Mouse (Mus musculus): ENCODE measurements at regions not wholly inside any gene's neighbourhood (a gene's known extent, or its start where the extent isn't known, plus 50 kb on each side); places are given as distances from the start of the nearest gene placed in this dataset.
"Not testable (repeated sequence)": the region's sequence is repeated elsewhere in the genome, so short reads cannot be mapped to it uniquely, and the experiment has no call there.

DNA sequence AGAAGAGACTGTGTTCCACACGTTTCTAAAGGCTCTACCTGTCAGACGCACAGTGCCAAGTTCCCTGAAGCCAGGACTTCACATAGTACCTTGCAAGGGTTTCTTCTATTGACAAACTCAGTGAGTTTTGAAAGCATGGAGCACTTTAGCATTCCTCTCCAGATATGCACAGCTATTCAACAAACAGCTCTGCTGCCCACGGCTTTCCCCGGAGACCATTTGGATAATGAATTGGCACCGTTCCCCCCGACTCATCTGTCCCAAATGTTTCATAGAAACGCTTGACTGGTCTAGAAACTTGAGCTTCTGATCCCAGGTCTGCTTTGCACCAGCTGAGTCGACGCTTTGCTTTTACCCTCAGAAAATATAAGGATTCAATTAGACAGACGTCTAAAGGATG is 162.2 kb upstream of the St6galnac5 start:
- Histone ChIP-seq H3K36me3 (ENCODE audit: poor library complexity, severe bottlenecking) (no peaks in the 10 kb centered on the region), H3K4me1 (peaks cover 9% of the 10 kb centered on the region; the same call in 1 of the 2 replicates), H3K9ac (no peak overlapping the region), H3K27me3 (no peaks in the 10 kb centered on the region), H3K27ac (no peak overlapping the region), H3K4me3 (no peak overlapping the region), H3K9me3 (replicated peaks) (no peaks in the 10 kb centered on the region), H3K4me2 (no peak overlapping the region)
- WGBS, result 73% methylated on average over 10 of the region's 10 CpGs
- ATAC-seq, result no peak

GRCm38 (mm10) chr3:153140985-153141384 is 158.9 kb upstream of the St6galnac5 start:
- H3K4me2 ChIP-seq, result no peak overlapping the region
- H3K27me3 ChIP-seq, result no peaks in the 10 kb centered on the region
- ATAC-seq, result no peak
- H3K9ac ChIP-seq, result no peak overlapping the region
- no peak overlapping the region for H3K4me3 ChIP-seq
- H3K27ac ChIP-seq, result no peak overlapping the region
- H3K9me3 ChIP-seq (replicated peaks), result no peaks in the 10 kb centered on the region
- H3K4me1 ChIP-seq, result peaks cover 9% of the 10 kb centered on the region; the same call in 1 of the 2 replicates
- WGBS, result 52% methylated on average over 5 of the region's 5 CpGs
- no peaks in the 10 kb centered on the region for H3K36me3 ChIP-seq (ENCODE audit: poor library complexity, severe bottlenecking)

DNA sequence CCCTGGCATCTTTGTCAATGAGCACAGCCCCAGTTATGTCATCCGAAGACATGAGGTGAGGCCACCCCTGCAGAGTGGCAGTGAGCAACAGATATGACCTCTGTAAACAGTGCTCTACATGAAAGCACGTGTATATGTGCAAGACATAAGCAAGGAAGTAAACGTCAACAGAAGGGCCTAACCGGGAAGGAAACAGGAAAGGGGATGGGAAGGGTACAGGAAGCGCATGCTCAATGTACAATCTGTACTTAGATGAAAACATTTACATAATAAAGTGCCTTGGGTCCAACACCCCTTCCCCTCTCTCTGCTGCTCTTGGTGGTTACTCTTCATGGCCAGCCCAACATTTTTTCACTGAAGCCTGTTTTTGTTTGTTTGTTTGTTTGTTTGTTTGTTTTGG is 143.3 kb upstream of the St6galnac5 start:
- no peak overlapping the region for H3K4me2 ChIP-seq
- H3K9ac ChIP-seq, result no peak overlapping the region
- H3K27me3 ChIP-seq, result no peaks in the 10 kb centered on the region
- H3K4me1 ChIP-seq, result no peaks in the 10 kb centered on the region
- no peak overlapping the region for H3K4me3 ChIP-seq
- H3K9me3 ChIP-seq (replicated peaks), result no peaks in the 10 kb centered on the region
- H3K36me3 ChIP-seq (ENCODE audit: poor library complexity, severe bottlenecking), result no peaks in the 10 kb centered on the region
- no peak for ATAC-seq
- no peak overlapping the region for H3K27ac ChIP-seq
- 89% methylated on average over 5 of the region's 5 CpGs for WGBS

GRCm38 (mm10) chr3:153121934-153122333 is 139.9 kb upstream of the St6galnac5 start:
- peak; percentile 38; the same call in 1 of the 2 replicates for ATAC-seq

DNA sequence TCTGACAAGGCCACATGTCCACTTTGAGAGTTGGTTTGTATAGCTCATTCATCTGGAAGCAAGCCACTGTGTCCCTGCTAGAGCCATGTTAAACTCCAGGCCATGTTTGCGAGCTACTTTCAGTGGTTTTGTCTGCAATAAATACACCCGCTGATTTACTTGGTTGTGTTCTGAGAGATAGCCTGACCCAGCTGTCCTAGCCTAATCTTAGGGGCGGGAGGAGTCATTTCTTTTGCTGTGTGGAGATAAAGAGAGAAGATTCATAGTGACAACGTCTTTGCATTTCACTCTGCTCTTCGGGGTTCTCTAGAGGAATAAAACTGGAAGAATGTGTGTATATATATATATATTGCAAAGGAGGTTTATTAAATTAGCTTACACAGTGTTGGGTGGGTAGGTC is 137.1 kb upstream of the St6galnac5 start:
- H3K9me3 ChIP-seq (replicated peaks), result no peaks in the 10 kb centered on the region
- H3K4me3 ChIP-seq, result no peak overlapping the region
- no peak overlapping the region for H3K9ac ChIP-seq
- H3K4me1 ChIP-seq, result no peaks in the 10 kb centered on the region
- 91% methylated on average over 5 of the region's 5 CpGs for WGBS
- H3K27me3 ChIP-seq, result no peaks in the 10 kb centered on the region
- no peak overlapping the region for H3K27ac ChIP-seq
- ATAC-seq, result no peak
- H3K4me2 ChIP-seq, result no peak overlapping the region
- no peaks in the 10 kb centered on the region for H3K36me3 ChIP-seq (ENCODE audit: poor library complexity, severe bottlenecking)

More at GRCm38 (mm10) chr3:153121934-153122333, 139.9 kb upstream of the St6galnac5 start:
- Histone ChIP-seq H3K27me3 (no peaks in the 10 kb centered on the region), H3K9ac (no peak overlapping the region), H3K27ac (no peak overlapping the region), H3K4me1 (no peaks in the 10 kb centered on the region), H3K36me3 (ENCODE audit: poor library complexity, severe bottlenecking) (no peaks in the 10 kb centered on the region), H3K4me3 (no peak overlapping the region), H3K9me3 (replicated peaks) (no peaks in the 10 kb centered on the region), H3K4me2 (no peak overlapping the region)
- 85% methylated on average over 10 of the region's 10 CpGs for WGBS

DNA sequence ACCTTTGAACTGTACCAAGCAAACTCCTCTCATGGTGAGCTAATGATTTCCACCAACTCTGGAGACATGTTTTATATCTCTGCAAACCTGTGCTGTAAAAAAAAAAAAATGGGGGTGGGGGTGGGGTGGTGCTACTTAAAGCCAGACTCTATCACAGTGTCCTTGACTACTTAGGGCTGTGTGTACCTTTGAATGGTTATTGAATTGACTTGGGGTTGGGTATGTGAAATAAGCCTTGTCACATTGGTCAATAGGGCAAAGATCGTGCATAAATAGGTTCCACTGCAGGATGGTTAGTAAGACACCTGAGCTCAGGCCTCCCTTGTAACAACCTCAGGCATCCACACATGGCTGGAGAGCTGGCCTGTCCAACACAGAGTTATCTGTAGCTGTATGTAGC is 136.6 kb upstream of the St6galnac5 start:
- H3K4me2 ChIP-seq, result no peak overlapping the region
- ATAC-seq, result no peak
- H3K27ac ChIP-seq, result no peak overlapping the region
- no peaks in the 10 kb centered on the region for H3K4me1 ChIP-seq
- no peaks in the 10 kb centered on the region for H3K9me3 ChIP-seq (replicated peaks)
- WGBS, result 85% methylated on average over 1 of the region's 1 CpGs
- H3K27me3 ChIP-seq, result no peaks in the 10 kb centered on the region
- H3K4me3 ChIP-seq, result no peak overlapping the region
- no peak overlapping the region for H3K9ac ChIP-seq
- no peaks in the 10 kb centered on the region for H3K36me3 ChIP-seq (ENCODE audit: poor library complexity, severe bottlenecking)

DNA sequence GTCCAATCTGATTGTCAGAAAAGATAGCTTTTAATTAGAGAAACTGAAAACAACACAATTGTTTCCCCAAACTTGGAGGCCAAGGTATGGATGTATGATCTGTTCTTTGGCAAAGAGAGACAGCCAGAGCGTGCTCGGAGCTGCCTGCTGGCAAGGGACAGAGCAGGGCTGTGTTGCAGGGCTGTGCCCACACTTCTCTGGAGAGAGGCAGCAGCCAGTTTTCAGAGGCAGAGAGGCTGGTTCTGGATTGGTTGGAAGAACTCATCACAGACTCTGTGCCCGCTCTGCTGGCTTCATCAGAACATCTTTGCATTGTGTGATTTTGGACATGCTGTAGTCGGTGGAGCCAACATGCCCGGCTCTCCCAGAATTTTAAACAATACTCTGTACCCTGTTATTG is 123.5 kb upstream of the St6galnac5 start:
- Histone ChIP-seq H3K9me3 (replicated peaks) (peaks cover 3% of the 10 kb centered on the region; the same call in 1 of the 2 replicates), H3K27ac (no peak overlapping the region), H3K36me3 (ENCODE audit: poor library complexity, severe bottlenecking) (no peaks in the 10 kb centered on the region), H3K4me2 (no peak overlapping the region), H3K9ac (no peak overlapping the region), H3K27me3 (no peaks in the 10 kb centered on the region), H3K4me1 (no peaks in the 10 kb centered on the region), H3K4me3 (no peak overlapping the region)
- ATAC-seq, result no peak
- WGBS, result 84% methylated on average over 5 of the region's 5 CpGs

GRCm38 (mm10) chr3:153090572-153090971 is 108.5 kb upstream of the St6galnac5 start:
- H3K27ac ChIP-seq; H3K27me3 ChIP-seq; H3K4me2 ChIP-seq; ATAC-seq; H3K4me1 ChIP-seq; H3K9ac ChIP-seq; H3K36me3 ChIP-seq (ENCODE audit: poor library complexity, severe bottlenecking); H3K4me3 ChIP-seq; H3K9me3 ChIP-seq (replicated peaks): not testable (repeated sequence)
- 91% methylated on average over 4 of the region's 4 CpGs for WGBS

DNA sequence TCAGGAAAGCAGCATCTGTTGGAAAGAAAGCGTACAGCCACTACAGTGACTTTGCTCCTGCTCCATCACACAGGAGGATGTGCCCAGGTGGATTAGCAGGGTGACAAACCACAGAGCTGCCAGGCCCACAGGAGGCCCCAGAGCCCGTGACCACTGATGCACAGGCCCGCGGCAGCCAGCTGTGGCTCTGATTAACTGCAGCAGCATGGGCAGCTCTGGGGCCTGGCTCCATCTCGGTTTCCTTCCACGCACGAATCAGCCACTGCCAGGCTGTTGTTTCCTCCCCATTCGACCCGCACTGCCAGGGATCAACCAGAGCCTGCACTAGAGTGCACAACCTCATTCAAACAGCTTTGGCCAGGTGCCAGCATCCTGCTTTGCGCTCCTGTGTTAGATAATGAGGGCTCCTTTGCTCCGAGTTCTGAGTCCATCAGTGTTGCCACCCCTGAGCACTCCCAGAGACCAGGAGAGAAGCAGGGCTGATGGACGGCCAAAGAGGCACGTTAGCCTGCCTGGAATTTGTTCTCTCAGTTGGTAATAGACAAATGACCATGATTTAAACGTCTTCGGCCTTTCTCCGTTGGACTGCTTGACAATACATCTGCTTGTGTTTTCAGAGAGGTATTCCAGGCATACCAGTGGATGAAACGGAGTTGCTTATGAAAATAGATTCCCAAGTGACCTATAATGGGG is 103.2 kb upstream of the St6galnac5 start:
- peak; percentile 77 for ATAC-seq
- peak overlapping the region; percentile 57 for H3K4me2 ChIP-seq
- H3K9me3 ChIP-seq (replicated peaks), result no peaks in the 10 kb centered on the region
- H3K4me1 ChIP-seq, result peaks cover 28% of the 10 kb centered on the region
- H3K27me3 ChIP-seq, result peaks cover 14% of the 10 kb centered on the region
- peak overlapping the region; percentile 30; the same call in 1 of the 2 replicates for H3K9ac ChIP-seq
- H3K36me3 ChIP-seq (ENCODE audit: poor library complexity, severe bottlenecking), result no peaks in the 10 kb centered on the region
- H3K4me3 ChIP-seq, result peak overlapping the region; percentile 14; the same call in 1 of the 2 replicates
- peak overlapping the region; percentile 89 for H3K27ac ChIP-seq
- 12% methylated on average over 17 of the region's 17 CpGs for WGBS

- no peaks in the 10 kb centered on the region for H3K36me3 ChIP-seq (ENCODE audit: poor library complexity, severe bottlenecking)
- 0 out of 2 replicates have a peak overlapping the region, but pooled peaks have one; percentile 14 for H3K4me3 ChIP-seq
- H3K4me1 ChIP-seq, result peaks cover 28% of the 10 kb centered on the region
- H3K4me2 ChIP-seq, result peak overlapping the region; percentile 57
- H3K27ac ChIP-seq, result peak overlapping the region; percentile 89
- peak overlapping the region; percentile 30; the same call in 1 of the 2 replicates for H3K9ac ChIP-seq
- H3K27me3 ChIP-seq, result peaks cover 14% of the 10 kb centered on the region
- H3K9me3 ChIP-seq (replicated peaks), result no peaks in the 10 kb centered on the region
- WGBS, result 18% methylated on average over 23 of the region's 23 CpGs
- peak; percentile 79 for ATAC-seq
These were observed 102.4 kb upstream of the St6galnac5 start for GRCm38 (mm10) chr3:153084226-153085095.

GRCm38 (mm10) chr3:153080371-153080770 is 98.3 kb upstream of the St6galnac5 start:
- H3K4me2 ChIP-seq, result no peak overlapping the region
- no peaks in the 10 kb centered on the region for H3K36me3 ChIP-seq (ENCODE audit: poor library complexity, severe bottlenecking)
- no peak overlapping the region for H3K9ac ChIP-seq
- H3K4me3 ChIP-seq, result no peak overlapping the region
- no peak overlapping the region for H3K27ac ChIP-seq
- peaks cover 14% of the 10 kb centered on the region for H3K27me3 ChIP-seq
- no peak for ATAC-seq
- 89% methylated on average over 3 of the region's 3 CpGs for WGBS
- H3K9me3 ChIP-seq (replicated peaks), result no peaks in the 10 kb centered on the region
- peaks cover 36% of the 10 kb centered on the region for H3K4me1 ChIP-seq

Data from forebrain, embryonic 13.5 days (tissue).